Mouse (Mus musculus): ENCODE data around the gene Ndufaf7.
A peak's percentile ranks its signal among the peaks of the same experiment; 100 is the strongest.

Ndufaf7 gene

DNA sequence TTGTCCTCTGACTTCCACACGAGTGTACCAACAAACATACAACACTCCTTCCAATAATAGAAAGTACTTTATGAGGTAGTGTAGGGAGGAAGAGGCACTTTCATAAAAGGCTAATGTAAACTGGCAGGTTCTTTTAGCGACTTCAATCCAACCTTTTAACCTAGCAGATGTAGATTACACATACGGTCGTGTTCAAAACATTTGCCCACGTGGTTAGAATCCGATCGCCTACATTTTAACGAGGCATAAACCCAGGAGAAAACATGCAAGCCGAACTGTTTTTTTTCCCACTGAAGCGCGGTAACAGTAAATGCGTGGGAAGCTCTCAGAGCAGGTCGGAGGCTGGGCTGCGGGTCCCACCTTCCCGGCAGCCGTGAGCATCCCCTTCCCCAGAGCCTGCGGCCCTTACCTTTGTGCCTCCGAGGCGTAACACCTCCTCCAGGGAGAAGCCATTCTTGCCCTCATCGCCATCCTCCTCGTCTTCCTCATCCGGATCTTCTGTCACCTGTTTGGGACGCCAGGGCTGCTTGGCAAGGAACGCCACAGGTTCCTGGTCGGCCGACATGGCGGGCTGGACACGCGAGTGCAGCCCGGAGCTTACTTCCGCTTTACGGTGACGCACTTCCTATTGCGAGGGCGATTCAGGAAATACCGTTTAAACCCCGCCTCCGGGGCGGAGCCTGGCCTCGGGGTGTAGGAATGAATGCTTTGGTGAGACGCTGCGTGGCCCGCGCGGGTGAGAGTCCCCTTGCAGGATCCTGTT, at the start of gene Ndufaf7, which contains the start of gene Cebpz:
Gene Ndufaf7, plus strand, starts transcription at position 671 of the 763 bp plus-strand sequence.
Gene Cebpz, minus strand, starts transcription at position 601 of the 763 bp plus-strand sequence.
- DNase-seq (ENCODE audit: low spot score), result peak; percentile 97

- DNase-seq (ENCODE audit: low spot score), result no peak
Observed at GRCm38 (mm10) chr17:78888554-78888953, 48.4 kb upstream of the Ndufaf7 start.

DNA sequence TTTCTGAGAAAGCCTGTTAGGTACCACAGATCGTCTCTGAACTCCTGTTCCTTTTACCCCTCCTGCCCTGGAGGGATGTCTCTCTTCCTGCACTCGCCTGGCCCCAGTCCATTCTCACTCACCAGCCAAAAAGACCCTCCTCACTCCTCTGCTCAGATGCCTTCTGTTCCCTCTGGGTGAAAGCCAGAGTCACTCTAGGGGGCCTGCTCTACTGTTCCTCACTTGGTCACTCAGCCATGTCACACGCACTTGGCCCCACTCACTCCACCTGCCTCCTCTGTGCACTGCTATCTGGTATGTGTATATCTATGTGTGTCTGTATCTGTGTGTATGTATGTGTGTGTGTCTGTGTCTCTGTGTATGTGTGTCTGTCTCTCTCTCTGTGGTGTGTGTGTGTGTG, 47.8 kb upstream of the Ndufaf7 start:
- no peak for DNase-seq (ENCODE audit: low spot score)

DNA sequence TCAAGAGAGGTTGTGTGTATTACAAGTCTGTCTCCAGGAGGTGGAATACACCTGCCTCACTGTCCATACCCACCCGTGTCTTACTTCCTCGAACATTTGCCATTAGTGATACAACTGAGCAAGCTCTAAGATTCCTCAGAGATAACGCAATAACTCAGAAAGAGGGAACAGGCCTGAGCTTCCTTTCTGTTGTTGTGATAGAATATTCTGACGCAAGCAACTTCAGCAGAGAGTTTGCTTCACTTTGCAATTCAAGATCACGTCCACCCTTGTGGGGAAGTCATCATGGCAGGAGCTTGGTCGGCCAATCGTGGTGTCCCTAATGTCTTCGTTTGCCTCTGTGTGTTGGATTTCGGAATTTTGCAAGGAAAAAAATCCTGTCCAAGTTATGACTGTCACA, 45.9 kb upstream of the Ndufaf7 start:
- DNase-seq (ENCODE audit: low spot score), result no peak

DNA sequence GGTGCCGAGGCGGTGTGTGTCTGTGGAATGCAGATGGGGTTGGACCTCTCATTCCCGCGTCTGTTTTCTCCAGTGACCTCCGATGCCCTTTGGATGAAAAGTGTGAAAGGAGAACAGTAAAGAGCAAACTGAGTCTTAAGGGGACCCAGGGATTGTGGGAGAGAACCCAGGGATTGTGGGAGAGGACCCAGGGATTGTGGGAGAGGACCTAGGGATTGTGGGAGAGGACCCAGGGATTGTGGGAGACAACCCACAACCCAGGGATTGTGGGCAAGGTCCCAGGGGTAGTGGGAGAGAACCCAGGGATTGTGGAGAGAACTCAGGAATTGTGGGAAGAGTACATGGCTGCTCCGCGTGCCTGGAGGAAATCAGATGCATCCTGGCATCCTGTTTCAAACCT, 41.9 kb upstream of the Ndufaf7 start:
- DNase-seq (ENCODE audit: low spot score), result no peak

- peak; percentile 66 for DNase-seq (ENCODE audit: low spot score)
Observed at GRCm38 (mm10) chr17:78895394-78895793, 41.5 kb upstream of the Ndufaf7 start.

- DNase-seq (ENCODE audit: low spot score), result no peak
Observed at GRCm38 (mm10) chr17:78903158-78903557, 33.8 kb upstream of the Ndufaf7 start.

DNA sequence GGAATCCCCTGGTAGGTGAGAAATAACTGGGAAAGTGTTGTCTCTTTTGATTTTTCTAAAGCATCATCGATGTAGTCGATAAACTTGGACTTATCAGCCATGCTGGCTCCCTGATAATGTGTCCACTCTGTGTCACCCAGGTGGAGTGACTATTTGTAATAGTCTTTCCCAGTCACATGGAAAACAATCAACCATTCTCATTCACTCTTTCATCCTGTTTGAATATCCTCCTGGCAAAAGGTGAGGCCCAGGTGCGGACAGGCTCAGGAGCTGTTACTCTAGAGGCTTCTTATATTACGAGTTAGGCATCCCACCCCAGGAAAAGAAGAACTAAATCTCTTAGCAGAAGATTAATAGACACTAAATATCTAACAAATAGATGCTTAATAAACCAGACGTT, 30.0 kb upstream of the Ndufaf7 start, which contains the start of gene Sult6b1:
Gene Sult6b1, minus strand, starts transcription at position 101 of the 400 bp plus-strand sequence.
- no peak for DNase-seq (ENCODE audit: low spot score)

GRCm38 (mm10) chr17:78909374-78909773, 27.6 kb upstream of the Ndufaf7 start:
- DNase-seq (ENCODE audit: low spot score), result no peak

DNA sequence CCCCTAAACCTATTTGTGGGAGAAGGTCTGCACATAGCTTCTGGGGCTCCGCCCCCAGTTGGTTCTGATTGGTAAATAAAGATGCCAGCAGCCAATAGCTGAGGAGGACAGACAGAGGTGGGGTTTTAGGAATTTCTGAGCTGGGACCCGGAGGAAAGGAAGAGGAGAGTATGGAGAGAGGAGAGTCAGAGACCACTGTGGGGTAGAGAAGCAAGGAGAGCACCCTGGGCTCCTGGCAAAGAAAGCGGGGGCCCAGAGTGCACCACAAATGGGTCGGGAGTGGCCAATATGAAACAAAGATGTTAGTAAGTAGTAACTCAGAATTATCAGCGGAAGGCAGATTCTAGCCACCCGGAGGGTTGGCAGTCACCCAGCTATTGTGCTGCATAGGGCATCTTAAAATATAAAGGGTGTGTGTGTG, 24.1 kb upstream of the Ndufaf7 start:
- no peak for DNase-seq (ENCODE audit: low spot score)

DNA sequence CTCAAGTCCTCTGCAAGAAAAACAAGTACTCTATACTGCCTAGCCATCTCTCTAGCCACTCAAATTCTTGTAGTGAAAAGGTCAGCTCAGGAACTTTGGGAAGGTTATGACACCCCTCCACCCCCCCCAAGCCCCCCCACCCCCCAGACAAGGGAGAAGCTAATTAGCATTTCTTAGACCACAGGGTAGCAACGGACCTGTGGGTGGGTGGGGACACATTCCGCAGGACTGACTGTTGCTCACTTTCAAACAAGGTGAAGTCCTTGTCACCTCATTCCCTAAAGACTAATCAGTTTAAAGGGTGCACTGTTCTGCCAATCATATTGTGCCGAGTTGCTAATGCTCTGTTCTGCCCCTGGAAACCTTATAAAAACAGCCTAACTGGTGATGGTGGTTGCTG, 23.0 kb upstream of the Ndufaf7 start:
- DNase-seq (ENCODE audit: low spot score), result no peak

DNA sequence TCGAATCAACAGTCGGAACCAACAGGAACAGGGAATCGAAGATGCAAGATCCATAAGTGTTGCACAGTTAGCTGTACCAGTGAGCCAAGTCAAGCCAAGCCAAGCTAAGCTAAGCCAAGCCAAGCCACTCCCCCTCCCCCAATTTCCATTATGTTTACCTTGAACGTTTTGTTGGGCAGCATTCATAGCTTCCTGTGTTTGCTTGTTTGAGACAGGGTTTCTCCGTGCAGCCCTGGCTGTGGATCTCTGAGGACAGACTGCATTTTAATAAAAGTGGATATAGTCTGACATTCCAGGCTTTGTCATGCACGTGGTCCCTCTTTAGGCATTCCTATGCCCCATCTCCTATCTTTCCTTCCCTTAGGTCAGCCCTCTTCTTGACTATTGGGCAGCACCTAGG, 21.2 kb upstream of the Ndufaf7 start:
- no peak for DNase-seq (ENCODE audit: low spot score)

- peak; percentile 85 for DNase-seq (ENCODE audit: low spot score)
Observed at GRCm38 (mm10) chr17:78916369-78916813, 20.5 kb upstream of the Ndufaf7 start, which contains the start of gene Cebpzos. Gene Cebpzos, plus strand, starts transcription at chr17:78916500.

DNA sequence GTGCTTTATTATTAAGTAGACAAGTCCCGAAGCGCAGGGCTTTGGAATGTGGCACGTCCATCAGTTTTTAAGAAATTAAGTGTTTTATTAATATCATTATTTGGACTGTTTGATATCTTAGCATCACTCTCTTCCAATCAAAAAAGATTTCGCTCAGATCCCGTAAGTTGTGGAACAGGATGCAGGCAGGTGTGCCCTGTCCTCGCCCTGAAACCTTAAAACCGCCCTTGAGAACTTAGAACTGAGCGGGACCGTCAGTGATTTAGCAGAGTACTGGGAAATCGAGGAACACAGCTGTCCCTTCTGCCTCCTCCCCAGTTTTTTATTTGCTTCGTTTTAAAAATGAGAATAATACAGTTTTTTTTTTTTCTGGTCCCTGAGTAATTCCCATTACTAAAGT, 20.0 kb upstream of the Ndufaf7 start:
- no peak for DNase-seq (ENCODE audit: low spot score)

DNA sequence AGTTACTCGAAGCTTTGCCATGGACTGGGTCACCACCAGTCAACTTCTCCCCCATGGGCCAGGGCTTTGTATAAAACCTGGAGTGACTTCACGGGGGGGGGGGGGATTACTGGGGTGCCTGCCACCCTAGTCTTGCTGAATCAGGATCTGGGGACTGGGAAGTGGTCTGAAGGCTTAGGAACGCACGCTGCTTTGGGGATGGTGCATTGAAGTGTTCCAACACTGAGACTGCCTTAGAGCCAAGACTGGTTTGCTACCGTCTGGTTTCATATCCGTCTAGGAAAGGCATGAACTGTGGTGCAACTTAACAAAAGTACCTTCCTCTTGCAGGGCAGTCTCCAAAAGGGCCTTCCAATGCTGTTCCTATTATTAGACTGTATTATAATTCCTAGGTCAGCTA, 19.2 kb upstream of the Ndufaf7 start:
- no peak for DNase-seq (ENCODE audit: low spot score)

DNA sequence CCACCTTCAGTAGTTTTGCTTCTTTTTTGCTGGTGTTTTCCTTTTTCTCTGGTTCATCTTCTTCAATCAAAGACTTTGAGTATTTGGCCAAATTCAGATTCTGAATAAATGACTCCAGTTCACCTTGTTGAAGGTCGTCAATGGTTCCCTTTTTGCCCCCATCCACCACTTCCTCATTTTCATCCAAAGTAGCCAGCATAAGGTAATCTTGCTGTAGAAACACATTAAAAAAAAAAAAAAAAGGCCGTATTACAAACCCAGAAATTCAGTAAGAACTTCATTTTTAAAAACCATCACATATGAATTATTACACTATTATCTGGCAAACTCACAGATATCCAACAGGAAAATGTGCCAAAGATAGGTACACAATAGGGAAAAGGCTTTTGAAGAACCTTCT, 1.1 kb upstream of the Ndufaf7 start:
- no peak for DNase-seq (ENCODE audit: low spot score)

DNA sequence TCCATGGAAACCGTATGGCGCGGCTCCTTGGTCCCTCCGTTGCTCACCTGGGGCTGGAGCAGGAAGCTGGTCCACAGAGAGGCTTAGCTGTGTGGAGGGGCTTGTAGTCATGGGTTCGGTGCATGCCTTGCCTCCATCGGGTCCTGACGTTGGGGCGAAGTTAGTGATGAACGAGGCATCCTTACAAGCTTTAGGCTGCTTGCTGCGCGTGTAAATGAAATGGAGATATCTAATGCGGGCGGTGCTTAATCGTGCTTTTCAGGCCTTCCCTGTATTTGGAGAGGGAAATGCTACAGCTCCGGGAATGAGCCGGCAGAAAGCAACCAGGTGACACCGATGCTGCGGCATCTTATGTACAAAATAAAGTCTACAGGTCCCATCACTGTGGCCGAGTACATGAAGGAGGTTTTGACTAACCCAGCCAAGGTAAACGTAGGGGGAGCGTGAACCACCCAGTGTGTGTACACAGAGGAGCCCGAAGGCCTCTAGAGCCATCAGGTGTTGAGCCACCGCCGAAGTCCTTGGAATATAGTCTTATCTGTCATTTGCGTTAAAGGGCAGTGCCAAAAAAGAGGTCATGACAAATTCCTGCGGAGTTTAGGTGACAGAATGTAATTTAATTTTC, 405 bp downstream of the Ndufaf7 start:
- peak; percentile 6 for DNase-seq (ENCODE audit: low spot score)

DNA sequence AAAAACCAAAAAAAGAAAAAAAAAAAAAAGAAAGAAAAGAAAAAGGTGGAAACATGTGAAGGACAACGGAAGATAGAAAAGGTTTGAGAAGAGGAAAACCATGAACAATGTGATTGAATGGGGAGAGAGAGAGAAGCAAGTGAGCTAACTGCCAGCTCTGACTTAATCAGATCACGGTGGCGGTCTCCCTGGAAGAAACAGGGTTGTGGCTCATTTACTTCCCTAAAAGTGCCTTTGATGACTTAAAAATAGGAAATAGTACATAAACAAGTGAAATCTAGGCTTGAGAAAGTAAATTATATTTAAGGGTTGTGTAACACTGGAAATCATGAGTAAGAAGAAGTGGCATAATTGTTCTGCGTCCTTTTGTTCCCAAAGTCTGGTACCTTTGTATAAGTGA, 2.0 kb downstream of the Ndufaf7 start:
- DNase-seq (ENCODE audit: low spot score), result no peak

GRCm38 (mm10) chr17:78942579-78942978, 5.6 kb downstream of the Ndufaf7 start:
- DNase-seq (ENCODE audit: low spot score), result no peak

DNA sequence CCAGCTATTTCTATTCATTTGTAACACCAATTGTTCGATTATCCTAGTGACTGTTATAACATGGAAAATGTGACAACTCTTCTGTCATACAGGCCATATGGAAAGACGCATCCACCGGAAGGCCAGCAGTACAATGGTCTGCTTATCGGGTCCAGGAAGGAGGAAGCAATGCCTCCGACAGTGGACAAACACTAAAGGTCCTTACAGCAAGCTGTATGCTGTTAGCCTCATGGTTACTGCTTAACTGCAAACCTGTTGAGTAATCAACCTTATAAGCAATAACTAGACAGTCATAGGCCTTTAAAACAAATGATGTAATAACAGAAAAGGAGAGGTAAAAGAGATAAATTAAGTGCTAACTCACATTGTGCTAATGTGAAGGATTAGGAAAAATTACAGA, 14.3 kb downstream of the Ndufaf7 start:
- no peak for DNase-seq (ENCODE audit: low spot score)

- no peak for DNase-seq (ENCODE audit: low spot score)
Observed at GRCm38 (mm10) chr17:78952070-78952469, 15.1 kb downstream of the Ndufaf7 start.

GRCm38 (mm10) chr17:78953240-78953639, 16.3 kb downstream of the Ndufaf7 start:
- DNase-seq (ENCODE audit: low spot score), result no peak

- DNase-seq (ENCODE audit: low spot score), result no peak
Observed at GRCm38 (mm10) chr17:78959473-78959872, 22.5 kb downstream of the Ndufaf7 start.
